Mouse (Mus musculus): ENCODE results near the gene Ceacam10. TPM values are rescaled to one million over a fixed set of nuclear protein-coding genes. Genes with fewer than 3 reads are reported as not detected.
"Not testable (repeated sequence)": the region's sequence is repeated elsewhere in the genome, so short reads cannot be mapped to it uniquely, and the experiment has no call there.

Gene Ceacam10
- polyA plus RNA-seq (2014; fragmentation: Nextera tagmentation; extraction: Ambion mirVana), result 0.46 and 0.56 TPM in 2 replicates

DNA sequence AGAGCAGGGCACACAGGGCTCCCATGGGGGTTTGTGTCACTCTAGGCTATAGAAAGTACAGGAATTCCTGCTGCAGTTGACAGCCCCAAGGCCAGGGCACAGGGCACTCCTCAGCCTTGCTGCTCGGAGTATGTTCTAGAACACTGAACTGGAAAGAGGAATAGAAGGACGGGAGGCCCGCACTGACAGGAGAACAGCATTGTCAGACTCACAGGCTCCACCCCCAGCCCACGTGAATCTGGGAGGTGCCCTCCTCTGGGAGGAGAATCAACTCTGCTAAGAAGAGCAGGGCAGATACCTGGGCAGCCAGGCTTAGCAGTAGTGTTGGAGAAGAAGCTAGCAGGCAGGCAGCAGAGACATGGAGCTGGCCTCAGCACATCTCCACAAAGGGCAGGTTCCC is at the start of gene Ceacam10:
Gene Ceacam10 (plus strand): TSS at position 289 of the 400 bp plus-strand sequence.
- not testable (repeated sequence) for ATAC-seq (ENCODE audit: low read depth); H3K9ac ChIP-seq (ENCODE audit: low read depth, low read length); H3K4me1 ChIP-seq (ENCODE audit: control insufficient read depth, insufficient read depth, low read length); H3K9me3 ChIP-seq (ENCODE audit: control insufficient read depth, low read length); H3K27ac ChIP-seq (replicated peaks; ENCODE audit: low read depth, low read length); H3K27me3 ChIP-seq (replicated peaks; ENCODE audit: control insufficient read depth, insufficient read depth, low read length); DNase-seq (ENCODE audit: low spot score); H3K36me3 ChIP-seq (ENCODE audit: control insufficient read depth, insufficient read depth, low read length); H3K4me2 ChIP-seq (ENCODE audit: low read depth, low read length); H3K4me3 ChIP-seq (ENCODE audit: low read depth, low read length)
- 36% methylated on average over 4 of the region's 4 CpGs for WGBS

GRCm38 (mm10) chr7:24735970-24736670 is 40.9 kb upstream of the Ceacam10 start:
- H3K9me3 ChIP-seq (ENCODE audit: control insufficient read depth, low read length), result 0 out of 2 replicates have a peak, but pooled peaks cover 4% of the 10 kb centered on the region
- ATAC-seq (ENCODE audit: low read depth), result 0 out of 2 replicates have a peak, but pooled peaks have one; percentile 30
- no peaks in the 10 kb centered on the region for H3K36me3 ChIP-seq (ENCODE audit: control insufficient read depth, insufficient read depth, low read length)
- 12% methylated on average over 17 of the region's 17 CpGs for WGBS
- H3K4me1 ChIP-seq (ENCODE audit: control insufficient read depth, insufficient read depth, low read length), result no peaks in the 10 kb centered on the region
- H3K4me3 ChIP-seq (ENCODE audit: low read depth, low read length), result no peak overlapping the region
- H3K27me3 ChIP-seq (replicated peaks; ENCODE audit: control insufficient read depth, insufficient read depth, low read length), result no peaks in the 10 kb centered on the region
- peak overlapping the region; percentile 29; the same call in 1 of the 2 replicates for H3K4me2 ChIP-seq (ENCODE audit: low read depth, low read length)
- no peak overlapping the region for H3K27ac ChIP-seq (replicated peaks; ENCODE audit: low read depth, low read length)
- DNase-seq (ENCODE audit: low spot score), result peak; percentile 33
- H3K9ac ChIP-seq (ENCODE audit: low read depth, low read length), result no peak overlapping the region

DNA sequence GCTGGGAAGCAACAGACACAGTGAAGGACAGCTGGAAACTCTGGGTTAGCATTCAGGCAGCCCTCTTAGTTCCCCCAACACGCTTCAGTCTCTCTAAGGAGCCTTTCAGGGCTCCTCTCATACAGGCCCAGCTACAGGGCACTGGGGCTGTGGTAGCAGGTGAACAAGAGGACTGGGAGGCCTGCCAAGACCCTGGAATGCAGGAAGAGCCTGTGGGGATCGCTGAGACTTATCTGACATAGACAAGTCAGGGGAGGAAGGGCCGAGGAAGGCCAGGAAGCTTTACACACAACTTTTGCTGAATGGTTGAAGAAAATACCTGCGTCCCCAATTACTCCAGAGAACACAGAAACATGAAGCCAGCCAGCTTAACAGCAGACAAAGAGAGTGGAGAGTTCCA is 26.3 kb upstream of the Ceacam10 start:
- H3K27ac ChIP-seq (replicated peaks; ENCODE audit: low read depth, low read length), result no peak overlapping the region
- no peak overlapping the region for H3K9ac ChIP-seq (ENCODE audit: low read depth, low read length)
- no peaks in the 10 kb centered on the region for H3K9me3 ChIP-seq (ENCODE audit: control insufficient read depth, low read length)
- ATAC-seq (ENCODE audit: low read depth), result peak; percentile 70; the same call in 1 of the 2 replicates
- H3K27me3 ChIP-seq (replicated peaks; ENCODE audit: control insufficient read depth, insufficient read depth, low read length), result no peaks in the 10 kb centered on the region
- H3K4me2 ChIP-seq (ENCODE audit: low read depth, low read length), result no peak overlapping the region
- 34% methylated on average over 4 of the region's 4 CpGs for WGBS
- H3K36me3 ChIP-seq (ENCODE audit: control insufficient read depth, insufficient read depth, low read length), result no peaks in the 10 kb centered on the region
- H3K4me3 ChIP-seq (ENCODE audit: low read depth, low read length), result no peak overlapping the region
- 0 out of 2 replicates have a peak, but pooled peaks cover 4% of the 10 kb centered on the region for H3K4me1 ChIP-seq (ENCODE audit: control insufficient read depth, insufficient read depth, low read length)
- DNase-seq (ENCODE audit: low spot score), result peak; percentile 66

DNA sequence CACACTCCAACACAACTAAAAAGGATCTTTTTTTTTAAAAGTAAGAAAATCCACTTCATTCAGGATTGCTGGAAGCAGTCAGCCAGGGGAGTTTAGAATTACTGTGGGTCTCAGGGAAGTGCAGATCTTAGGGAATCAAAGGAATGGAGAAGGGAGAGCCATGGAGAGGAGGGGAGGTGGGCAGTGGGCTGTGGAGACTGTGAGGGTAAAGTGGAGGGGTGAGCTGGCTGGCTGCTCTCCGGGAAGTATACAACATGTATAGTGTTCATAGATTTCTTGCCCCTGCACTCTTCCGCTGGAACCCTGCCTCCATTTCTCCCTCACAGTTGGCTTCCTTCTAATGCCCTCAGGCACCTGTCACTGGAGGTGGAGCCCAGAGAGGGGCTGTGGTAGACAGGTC is 25.4 kb upstream of the Ceacam10 start:
- 0 out of 2 replicates have a peak, but pooled peaks cover 4% of the 10 kb centered on the region for H3K4me1 ChIP-seq (ENCODE audit: control insufficient read depth, insufficient read depth, low read length)
- H3K27ac ChIP-seq (replicated peaks; ENCODE audit: low read depth, low read length), result no peak overlapping the region

DNA sequence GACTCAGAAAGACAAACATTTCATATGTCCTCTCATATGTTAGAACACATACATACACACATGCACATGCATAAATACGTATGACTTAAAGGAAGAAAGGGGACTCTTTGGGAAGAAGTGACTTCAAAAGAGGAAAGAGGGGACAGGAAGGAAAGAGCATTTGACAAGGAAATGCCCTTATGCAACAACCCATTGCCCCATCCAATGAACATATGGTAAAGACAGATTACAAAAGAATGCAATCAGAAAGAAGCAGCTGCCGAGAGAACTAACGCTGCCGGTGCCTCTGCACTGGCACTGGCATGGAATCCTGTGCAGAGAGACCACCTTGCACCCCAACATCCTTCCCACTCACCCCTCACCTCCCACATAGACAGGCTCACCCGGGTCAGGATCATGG is 23.5 kb upstream of the Ceacam10 start:
- H3K27me3 ChIP-seq (replicated peaks; ENCODE audit: control insufficient read depth, insufficient read depth, low read length), result no peaks in the 10 kb centered on the region
- ATAC-seq (ENCODE audit: low read depth) (no peak), DNase-seq (ENCODE audit: low spot score) (no peak)
- H3K27ac ChIP-seq (replicated peaks; ENCODE audit: low read depth, low read length), result no peak overlapping the region
- no peak overlapping the region for H3K9ac ChIP-seq (ENCODE audit: low read depth, low read length)
- H3K4me2 ChIP-seq (ENCODE audit: low read depth, low read length), result no peak overlapping the region
- H3K4me3 ChIP-seq (ENCODE audit: low read depth, low read length), result no peak overlapping the region
- WGBS, result 69% methylated on average over 5 of the region's 5 CpGs
- H3K9me3 ChIP-seq (ENCODE audit: control insufficient read depth, low read length), result no peaks in the 10 kb centered on the region
- H3K36me3 ChIP-seq (ENCODE audit: control insufficient read depth, insufficient read depth, low read length), result no peaks in the 10 kb centered on the region
- 0 out of 2 replicates have a peak, but pooled peaks cover 4% of the 10 kb centered on the region for H3K4me1 ChIP-seq (ENCODE audit: control insufficient read depth, insufficient read depth, low read length)

More for the DNA sequence above, 25.4 kb upstream of the Ceacam10 start:
- Histone ChIP-seq H3K36me3 (ENCODE audit: control insufficient read depth, insufficient read depth, low read length) (no peaks in the 10 kb centered on the region), H3K4me2 (ENCODE audit: low read depth, low read length) (no peak overlapping the region), H3K27me3 (replicated peaks; ENCODE audit: control insufficient read depth, insufficient read depth, low read length) (no peaks in the 10 kb centered on the region), H3K9ac (ENCODE audit: low read depth, low read length) (no peak overlapping the region), H3K4me3 (ENCODE audit: low read depth, low read length) (no peak overlapping the region), H3K9me3 (ENCODE audit: control insufficient read depth, low read length) (no peaks in the 10 kb centered on the region)
- no CpG with 5 or more reads among the region's 2 CpGs for WGBS
- ATAC-seq (ENCODE audit: low read depth) (no peak), DNase-seq (ENCODE audit: low spot score) (no peak)

DNA sequence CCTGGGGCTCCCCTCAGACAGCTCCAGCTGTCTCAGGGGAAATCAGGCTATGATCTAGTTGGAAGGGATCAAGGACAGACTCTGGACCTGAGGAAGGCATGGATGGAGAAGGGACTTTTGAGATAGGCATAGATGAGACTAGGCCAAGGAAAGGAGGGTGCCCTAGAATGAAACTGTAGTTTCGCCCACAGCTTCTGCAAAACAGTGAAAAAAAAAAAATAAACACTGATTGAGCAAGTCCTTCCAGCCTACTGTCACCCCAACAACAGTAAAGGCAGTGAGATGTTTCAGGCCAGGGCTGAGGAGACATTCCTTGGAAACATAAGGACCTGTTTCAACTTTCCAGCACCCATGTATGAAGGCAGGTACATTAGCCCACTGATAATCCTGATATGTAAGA is 18.5 kb upstream of the Ceacam10 start:
- H3K27me3 ChIP-seq (replicated peaks; ENCODE audit: control insufficient read depth, insufficient read depth, low read length), result no peaks in the 10 kb centered on the region
- no peaks in the 10 kb centered on the region for H3K36me3 ChIP-seq (ENCODE audit: control insufficient read depth, insufficient read depth, low read length)
- no peak overlapping the region for H3K4me3 ChIP-seq (ENCODE audit: low read depth, low read length)
- no peak overlapping the region for H3K9ac ChIP-seq (ENCODE audit: low read depth, low read length)
- H3K9me3 ChIP-seq (ENCODE audit: control insufficient read depth, low read length), result no peaks in the 10 kb centered on the region
- no peak for ATAC-seq (ENCODE audit: low read depth)
- H3K4me1 ChIP-seq (ENCODE audit: control insufficient read depth, insufficient read depth, low read length), result no peaks in the 10 kb centered on the region
- H3K4me2 ChIP-seq (ENCODE audit: low read depth, low read length), result no peak overlapping the region
- WGBS, result 79% methylated on average over 1 of the region's 1 CpGs
- H3K27ac ChIP-seq (replicated peaks; ENCODE audit: low read depth, low read length), result no peak overlapping the region
- DNase-seq (ENCODE audit: low spot score), result no peak

- H3K9me3 ChIP-seq (ENCODE audit: control insufficient read depth, low read length), result no peaks in the 10 kb centered on the region
- no peaks in the 10 kb centered on the region for H3K36me3 ChIP-seq (ENCODE audit: control insufficient read depth, insufficient read depth, low read length)
- no peak within 1 kb of the TSS for H3K27ac ChIP-seq (replicated peaks; ENCODE audit: low read depth, low read length)
- H3K4me3 ChIP-seq (ENCODE audit: low read depth, low read length), result no peak within 1 kb of the TSS
- 76% methylated on average over 6 of the region's 6 CpGs for WGBS
- no peak within 1 kb of the TSS for H3K9ac ChIP-seq (ENCODE audit: low read depth, low read length)
- no peak for ATAC-seq (ENCODE audit: low read depth)
- H3K27me3 ChIP-seq (replicated peaks; ENCODE audit: control insufficient read depth, insufficient read depth, low read length), result no peaks in the 10 kb centered on the region
- no peaks in the 10 kb centered on the region for H3K4me1 ChIP-seq (ENCODE audit: control insufficient read depth, insufficient read depth, low read length)
- DNase-seq (ENCODE audit: low spot score), result no peak
- no peak within 1 kb of the TSS for H3K4me2 ChIP-seq (ENCODE audit: low read depth, low read length)
Observed at GRCm38 (mm10) chr7:24760211-24760610, 16.8 kb upstream of the Ceacam10 start, which contains the start of gene Cd177. TSS of gene Cd177 (minus strand) at chr7:24760311.

GRCm38 (mm10) chr7:24761161-24761560 is 15.8 kb upstream of the Ceacam10 start:
- whole genome bisulfite sequencing, result 67% methylated on average over 6 of the region's 6 CpGs
- Histone ChIP-seq H3K4me3 (ENCODE audit: low read depth, low read length) (no peak overlapping the region), H3K4me1 (ENCODE audit: control insufficient read depth, insufficient read depth, low read length) (no peaks in the 10 kb centered on the region), H3K4me2 (ENCODE audit: low read depth, low read length) (no peak overlapping the region), H3K9me3 (ENCODE audit: control insufficient read depth, low read length) (no peaks in the 10 kb centered on the region), H3K36me3 (ENCODE audit: control insufficient read depth, insufficient read depth, low read length) (no peaks in the 10 kb centered on the region), H3K27ac (replicated peaks; ENCODE audit: low read depth, low read length) (no peak overlapping the region), H3K9ac (ENCODE audit: low read depth, low read length) (no peak overlapping the region), H3K27me3 (replicated peaks; ENCODE audit: control insufficient read depth, insufficient read depth, low read length) (no peaks in the 10 kb centered on the region)
- DNase-seq (ENCODE audit: low spot score) (no peak), ATAC-seq (ENCODE audit: low read depth) (no peak)

DNA sequence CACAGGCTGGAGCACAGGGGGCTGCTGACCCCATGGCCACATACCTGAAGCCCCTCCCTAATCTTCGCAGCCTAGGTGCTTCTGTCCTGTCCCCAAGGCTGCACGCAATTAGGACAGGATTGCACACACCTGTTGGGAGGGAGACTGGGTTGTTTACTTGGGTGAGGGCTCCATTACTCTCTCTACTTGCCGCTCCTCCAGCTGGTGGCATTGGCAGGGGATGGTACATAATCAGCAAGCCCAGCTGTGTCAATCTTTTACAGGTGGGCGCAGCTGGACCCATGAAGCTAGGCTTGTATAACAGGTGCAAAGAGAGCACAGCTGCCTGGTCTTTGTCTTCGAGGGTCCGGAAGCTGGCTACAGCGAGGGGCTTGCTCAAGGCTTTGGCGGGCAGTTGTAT is 14.4 kb upstream of the Ceacam10 start:
- H3K27ac ChIP-seq (replicated peaks; ENCODE audit: low read depth, low read length), result no peak overlapping the region
- no peaks in the 10 kb centered on the region for H3K4me1 ChIP-seq (ENCODE audit: control insufficient read depth, insufficient read depth, low read length)
- no peak overlapping the region for H3K4me3 ChIP-seq (ENCODE audit: low read depth, low read length)
- H3K9ac ChIP-seq (ENCODE audit: low read depth, low read length), result no peak overlapping the region
- WGBS, result 81% methylated on average over 8 of the region's 8 CpGs
- H3K27me3 ChIP-seq (replicated peaks; ENCODE audit: control insufficient read depth, insufficient read depth, low read length), result no peaks in the 10 kb centered on the region
- H3K36me3 ChIP-seq (ENCODE audit: control insufficient read depth, insufficient read depth, low read length), result no peaks in the 10 kb centered on the region
- no peaks in the 10 kb centered on the region for H3K9me3 ChIP-seq (ENCODE audit: control insufficient read depth, low read length)
- DNase-seq (ENCODE audit: low spot score) (no peak), ATAC-seq (ENCODE audit: low read depth) (no peak)
- H3K4me2 ChIP-seq (ENCODE audit: low read depth, low read length), result no peak overlapping the region

All from embryonic facial prominence, embryonic 14.5 days (tissue).